Mouse (Mus musculus) adrenal gland (tissue): ENCODE measurements around the gene Tle4.

ENCODE experiments used
- intact Hi-C: fragments of 180-260 bp; cut with DNase I; formaldehyde crosslinking; loops from one replicate; pipeline ENCODE4 v1.15.1; 2025

The Tle4 gene

GRCm38 (mm10) chr19:14532861-14533260 lies 65.0 kb downstream of the Tle4 start:
- intact Hi-C loops = no loop called here

- intact Hi-C loops = no loop called here
These were observed 77.6 kb downstream of the Tle4 start for GRCm38 (mm10) chr19:14520098-14520802.

- intact Hi-C loops = no loop called here
These were observed 78.7 kb downstream of the Tle4 start for GRCm38 (mm10) chr19:14519186-14519585.

- intact Hi-C loops = no loop called here
These were observed 79.3 kb downstream of the Tle4 start for GRCm38 (mm10) chr19:14518438-14519044.

DNA sequence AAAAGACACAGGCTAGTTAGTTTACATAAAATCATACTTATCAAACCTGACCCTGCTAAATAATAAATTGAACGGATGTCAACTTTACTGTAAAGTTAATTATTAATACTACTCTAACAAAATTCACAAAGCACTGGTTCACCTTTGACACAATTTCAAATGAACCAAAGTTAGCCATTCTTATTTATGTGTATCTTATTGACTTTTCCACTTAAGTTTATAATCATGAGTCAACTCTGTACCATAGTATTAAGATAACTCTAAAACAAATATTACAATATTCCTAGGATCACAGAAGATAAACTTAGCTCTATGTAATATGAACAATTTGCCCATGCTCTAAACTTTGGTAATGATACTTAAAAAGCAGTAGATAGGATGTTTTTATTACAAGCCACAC lies 81.4 kb downstream of the Tle4 start:
- intact Hi-C loops = no loop called here

- intact Hi-C loops = no loop called here
These were observed 89.0 kb downstream of the Tle4 start for GRCm38 (mm10) chr19:14508819-14509218.

GRCm38 (mm10) chr19:14507911-14508310 lies 89.9 kb downstream of the Tle4 start:
- intact Hi-C loops = no loop called here

GRCm38 (mm10) chr19:14506875-14507670 lies 90.8 kb downstream of the Tle4 start:
- intact Hi-C loops = no loop called here

DNA sequence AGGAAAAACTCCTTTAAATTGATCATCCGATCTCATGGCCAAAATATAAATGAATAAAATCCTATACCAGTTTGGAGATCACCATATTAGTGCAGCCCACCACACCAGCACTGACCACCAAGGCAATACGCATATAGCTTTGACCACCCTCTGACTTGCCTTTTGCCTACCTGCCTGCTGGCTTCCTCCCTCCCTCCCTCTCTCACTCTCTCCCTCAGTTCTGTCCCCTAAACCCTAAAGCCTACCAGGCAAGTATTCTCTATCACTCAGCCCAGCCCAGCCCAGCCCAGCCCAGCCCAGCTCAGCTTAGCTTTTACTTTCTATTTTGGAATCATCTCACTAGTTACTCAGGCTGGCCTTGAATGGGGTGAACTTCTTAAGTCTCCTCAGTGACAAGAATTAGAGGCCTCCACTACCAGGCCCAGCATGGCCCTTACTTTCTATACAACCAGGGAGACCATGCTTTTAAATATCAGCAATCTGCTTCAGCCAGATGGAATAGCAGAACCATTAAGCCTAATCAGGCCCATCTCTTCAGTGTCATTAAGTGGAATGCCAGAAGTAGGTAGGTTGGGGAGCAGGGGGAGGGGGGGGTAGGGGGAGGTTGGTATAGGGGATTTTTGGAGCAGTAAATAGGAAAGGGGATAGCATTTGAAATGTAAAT lies 91.8 kb downstream of the Tle4 start:
- intact Hi-C loops = no loop called here

DNA sequence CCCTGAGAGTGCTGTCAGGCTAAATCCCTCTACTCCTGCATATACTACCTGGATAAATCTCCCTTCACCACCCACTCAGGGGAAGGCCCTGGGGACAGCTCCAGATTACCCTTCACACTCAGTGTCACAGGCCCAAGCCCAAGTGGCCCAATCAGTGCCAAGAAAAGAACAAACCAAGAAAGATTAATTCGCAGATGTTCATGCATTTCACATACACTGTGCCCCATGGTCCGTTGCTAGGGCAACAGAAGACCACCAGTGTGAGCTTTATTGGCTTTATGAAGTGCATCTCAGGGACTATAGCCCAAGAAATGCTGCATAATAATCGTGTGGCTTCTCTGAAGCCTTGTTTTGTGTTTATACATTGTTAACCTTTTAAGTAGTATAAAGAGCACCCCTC lies 92.5 kb downstream of the Tle4 start:
- intact Hi-C loops = no loop called here

GRCm38 (mm10) chr19:14503862-14504261 lies 94.0 kb downstream of the Tle4 start:
- intact Hi-C loops = no loop called here

DNA sequence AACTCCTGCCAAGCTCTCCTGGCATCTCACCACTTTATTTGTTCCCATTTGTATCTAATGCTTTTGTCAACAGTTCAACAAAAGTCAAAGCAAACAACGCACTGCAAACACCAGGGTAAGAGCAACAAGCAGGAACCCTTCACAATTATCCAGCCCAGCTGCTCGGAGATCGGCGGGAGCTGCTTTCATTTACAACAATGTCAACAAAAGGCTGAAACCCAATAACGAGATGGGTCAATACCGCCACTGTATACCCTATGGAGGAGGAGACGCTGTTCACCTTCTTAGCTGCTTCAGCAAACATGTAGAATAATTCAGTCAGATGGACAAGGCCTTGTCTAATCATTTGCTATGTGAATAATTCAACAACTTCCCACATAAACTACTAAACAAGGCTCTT lies 95.6 kb downstream of the Tle4 start:
- intact Hi-C loops = no loop called here

DNA sequence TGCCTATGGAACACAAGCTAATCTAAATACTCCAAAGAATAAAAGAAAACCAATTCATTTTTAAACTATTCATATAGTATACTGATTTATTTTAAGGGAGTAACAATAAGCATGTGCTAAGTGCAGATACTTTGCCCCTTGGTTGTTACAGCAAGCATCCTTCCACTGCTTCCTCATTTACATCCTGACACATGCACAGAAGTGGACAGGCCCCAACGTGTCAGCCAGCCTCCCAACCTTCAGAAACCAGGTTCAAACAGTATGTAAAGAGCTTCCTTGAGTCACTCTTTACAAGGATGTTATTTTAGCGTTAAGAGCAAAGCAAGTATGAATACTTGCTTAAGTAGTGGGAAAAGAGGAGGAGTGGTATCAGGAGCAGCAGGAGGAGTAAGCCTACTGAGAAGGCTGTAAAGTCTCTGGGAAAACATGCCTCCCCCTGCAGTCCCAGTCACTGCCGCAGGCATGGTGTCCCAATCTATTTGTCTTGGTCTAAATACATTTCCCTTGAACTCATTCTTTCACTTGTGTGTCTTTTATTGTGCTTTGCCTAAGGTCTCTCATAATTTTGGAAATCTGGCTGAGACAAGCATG lies 97.9 kb downstream of the Tle4 start:
- intact Hi-C loops = no loop called here

GRCm38 (mm10) chr19:14493047-14493446 lies 104.8 kb downstream of the Tle4 start:
- intact Hi-C loops = no loop called here

DNA sequence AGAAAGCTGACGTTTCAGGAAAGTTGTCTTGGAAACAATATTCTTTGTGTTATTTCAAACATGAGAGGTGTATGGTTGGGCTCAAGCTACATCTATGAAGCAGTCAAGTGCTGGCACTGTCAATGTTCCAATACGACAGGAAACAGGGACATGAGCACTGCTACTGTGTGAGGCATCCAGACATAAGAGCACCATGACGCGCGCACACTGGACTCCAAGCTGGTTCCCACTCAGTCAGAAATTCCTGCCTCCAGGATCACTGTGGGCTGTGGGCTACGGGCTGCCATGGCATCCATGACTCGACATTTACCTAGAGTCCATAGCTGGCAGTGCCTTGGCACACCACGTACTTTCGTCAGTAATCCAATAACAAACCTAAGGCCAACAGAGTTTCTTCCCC lies 110.7 kb downstream of the Tle4 start:
- intact Hi-C loops = no loop called here

GRCm38 (mm10) chr19:14485176-14485575 lies 112.7 kb downstream of the Tle4 start:
- intact Hi-C loops = no loop called here

- intact Hi-C loops = no loop called here
These were observed 115.2 kb downstream of the Tle4 start for GRCm38 (mm10) chr19:14482562-14483138.

- intact Hi-C loops = no loop called here
These were observed 115.9 kb downstream of the Tle4 start for GRCm38 (mm10) chr19:14481796-14482561.

DNA sequence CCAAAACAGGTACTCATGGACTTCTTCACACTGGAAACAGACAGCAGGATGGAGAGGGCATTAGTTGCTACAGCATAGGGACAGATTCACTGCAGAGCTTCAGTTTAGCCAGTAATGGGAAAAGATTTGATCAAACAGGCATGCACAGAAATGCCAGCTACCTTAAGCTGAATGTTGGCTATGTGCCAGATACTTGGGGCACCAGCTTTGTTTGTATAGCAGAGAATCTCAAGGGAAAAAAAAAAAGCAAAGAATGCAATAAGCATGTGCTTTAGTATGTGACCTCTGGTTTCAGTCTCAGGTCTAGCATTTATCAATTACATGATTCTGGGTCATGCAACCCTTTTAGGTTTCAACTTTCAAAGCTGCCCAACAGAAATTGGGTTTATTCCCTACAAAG lies 118.1 kb downstream of the Tle4 start:
- intact Hi-C loops = no loop called here

- intact Hi-C loops = no loop called here
These were observed 128.5 kb downstream of the Tle4 start for GRCm38 (mm10) chr19:14469325-14469724.
